Mouse (Mus musculus): ENCODE data around the gene Cacna2d1. TPM values are rescaled to one million over a fixed set of nuclear protein-coding genes. Genes with fewer than 3 reads are reported as not detected.
A peak's percentile ranks its signal among the peaks of the same experiment; 100 is the strongest.

Cacna2d1 gene
- polyA plus RNA-seq, 1 experiment: 0.09 TPM

GRCm38 (mm10) chr5:16326610-16327009 lies 392.1 kb downstream of the Cacna2d1 start:
- Histone ChIP-seq H3K4me3 (ENCODE audit: insufficient read depth, low read length) (no peak overlapping the region), H3K4me1 (ENCODE audit: control insufficient read depth, insufficient read depth, low read length) (no peaks in the 10 kb centered on the region), H3K27ac (ENCODE audit: insufficient read depth, low read depth, low read length) (no peak overlapping the region)
- no peak for TF ChIP-seq CTCF (IDR thresholded peaks at IDR 0.05; ENCODE audit: low read depth, low read length)

GRCm38 (mm10) chr5:16345393-16345792 lies 410.9 kb downstream of the Cacna2d1 start:
- Histone ChIP-seq H3K27ac (ENCODE audit: insufficient read depth, low read depth, low read length) (no peak overlapping the region), H3K4me1 (ENCODE audit: control insufficient read depth, insufficient read depth, low read length) (no peaks in the 10 kb centered on the region), H3K4me3 (ENCODE audit: insufficient read depth, low read length) (no peak overlapping the region)
- TF ChIP-seq CTCF (IDR thresholded peaks at IDR 0.05; ENCODE audit: low read depth, low read length): no peak
- TF ChIP-seq POLR2A (IDR thresholded peaks at IDR 0.05; ENCODE audit: borderline replicate concordance, low read depth, low read length): no peak

- TF ChIP-seq CTCF (IDR thresholded peaks at IDR 0.05; ENCODE audit: low read depth, low read length) (no peak), POLR2A (IDR thresholded peaks at IDR 0.05; ENCODE audit: borderline replicate concordance, low read depth, low read length) (no peak)
- Histone ChIP-seq H3K4me3 (ENCODE audit: insufficient read depth, low read length) (no peak overlapping the region), H3K27ac (ENCODE audit: insufficient read depth, low read depth, low read length) (peak overlapping the region; percentile 34; the same call in 1 of the 2 replicates), H3K4me1 (ENCODE audit: control insufficient read depth, insufficient read depth, low read length) (peaks cover 6% of the 10 kb centered on the region; the same call in 1 of the 2 replicates)
Measured at GRCm38 (mm10) chr5:16355816-16356215, 421.3 kb downstream of the Cacna2d1 start.

DNA sequence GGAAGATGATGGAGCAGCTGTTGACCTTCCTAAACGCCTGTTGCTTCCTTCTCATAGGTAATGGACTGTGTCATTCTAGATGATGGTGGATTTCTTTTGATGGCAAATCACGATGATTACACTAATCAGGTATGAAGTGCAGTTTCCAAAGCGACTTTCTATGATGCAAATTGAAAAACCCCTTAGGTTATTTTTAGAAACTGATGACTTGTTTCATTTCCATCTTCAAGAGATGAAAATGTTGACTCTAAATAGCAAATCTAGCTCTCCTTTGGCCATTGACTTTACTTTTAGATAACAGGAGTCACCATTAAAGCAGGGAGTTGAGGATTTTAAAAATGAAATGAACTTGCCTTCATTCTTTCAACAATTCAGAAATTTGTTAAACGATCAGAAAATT lies 423.2 kb downstream of the Cacna2d1 start:
- Histone ChIP-seq H3K4me3 (ENCODE audit: insufficient read depth, low read length) (no peak overlapping the region), H3K4me1 (ENCODE audit: control insufficient read depth, insufficient read depth, low read length) (peaks cover 6% of the 10 kb centered on the region; the same call in 1 of the 2 replicates), H3K27ac (ENCODE audit: insufficient read depth, low read depth, low read length) (no peak overlapping the region)
- TF ChIP-seq CTCF (IDR thresholded peaks at IDR 0.05; ENCODE audit: low read depth, low read length): no peak
- TF ChIP-seq POLR2A (IDR thresholded peaks at IDR 0.05; ENCODE audit: borderline replicate concordance, low read depth, low read length): no peak

- TF ChIP-seq CTCF (IDR thresholded peaks at IDR 0.05; ENCODE audit: low read depth, low read length): no peak
- Histone ChIP-seq H3K27ac (ENCODE audit: insufficient read depth, low read depth, low read length) (no peak overlapping the region), H3K4me1 (ENCODE audit: control insufficient read depth, insufficient read depth, low read length) (no peaks in the 10 kb centered on the region), H3K4me3 (ENCODE audit: insufficient read depth, low read length) (no peak overlapping the region)
Measured at GRCm38 (mm10) chr5:16362076-16362475, 427.6 kb downstream of the Cacna2d1 start.

DNA sequence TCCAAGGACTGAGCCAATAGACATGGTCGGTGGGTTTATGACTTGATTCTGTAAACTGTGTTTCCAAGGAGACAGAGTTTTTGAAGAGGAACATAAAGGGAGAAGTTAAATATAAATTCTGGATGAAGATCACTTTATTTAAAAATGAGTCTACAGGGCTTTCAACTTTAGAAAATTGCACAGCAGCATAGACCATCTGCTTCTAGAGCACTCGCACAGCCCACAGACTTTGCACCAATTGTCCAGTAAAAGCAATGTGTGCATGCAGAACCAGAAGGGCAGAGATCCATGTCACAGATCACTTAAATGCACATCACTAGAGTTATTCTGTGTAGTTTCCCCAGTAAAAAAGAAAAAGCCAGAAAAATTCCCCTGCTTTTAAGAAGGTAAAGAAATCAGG lies 428.7 kb downstream of the Cacna2d1 start:
- no peak for TF ChIP-seq CTCF (IDR thresholded peaks at IDR 0.05; ENCODE audit: low read depth, low read length)
- TF ChIP-seq POLR2A (IDR thresholded peaks at IDR 0.05; ENCODE audit: borderline replicate concordance, low read depth, low read length): no peak
- H3K4me1 ChIP-seq (ENCODE audit: control insufficient read depth, insufficient read depth, low read length): no peaks in the 10 kb centered on the region
- no peak overlapping the region for H3K27ac ChIP-seq (ENCODE audit: insufficient read depth, low read depth, low read length)
- no peak overlapping the region for H3K4me3 ChIP-seq (ENCODE audit: insufficient read depth, low read length)

- H3K4me1 ChIP-seq (ENCODE audit: control insufficient read depth, insufficient read depth, low read length): no peaks in the 10 kb centered on the region
- H3K27ac ChIP-seq (ENCODE audit: insufficient read depth, low read depth, low read length): no peak overlapping the region
- H3K4me3 ChIP-seq (ENCODE audit: insufficient read depth, low read length): no peak overlapping the region
- TF ChIP-seq POLR2A (IDR thresholded peaks at IDR 0.05; ENCODE audit: borderline replicate concordance, low read depth, low read length) (no peak), CTCF (IDR thresholded peaks at IDR 0.05; ENCODE audit: low read depth, low read length) (no peak)
Measured at GRCm38 (mm10) chr5:16370706-16371105, 436.2 kb downstream of the Cacna2d1 start.

DNA sequence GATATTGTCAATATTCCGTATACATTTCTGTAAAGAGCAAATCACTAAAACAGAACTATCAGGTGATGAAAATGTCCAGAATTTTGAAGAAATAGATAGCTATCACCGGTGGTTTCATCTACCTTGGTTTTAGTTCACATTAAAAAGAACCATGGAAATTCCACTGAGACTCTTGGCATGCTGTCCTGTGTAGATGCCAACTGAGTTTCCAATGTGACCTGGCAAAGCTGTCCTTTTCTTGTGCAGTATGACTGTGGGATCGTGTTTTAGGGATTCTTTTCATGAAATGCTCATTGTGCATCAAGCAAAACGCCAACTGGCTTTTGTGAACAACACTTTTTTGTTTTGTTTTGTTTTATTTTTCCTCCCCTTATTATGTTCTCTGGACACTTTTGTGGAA lies 439.5 kb downstream of the Cacna2d1 start:
- no peaks in the 10 kb centered on the region for H3K4me1 ChIP-seq (ENCODE audit: control insufficient read depth, insufficient read depth, low read length)
- no peak overlapping the region for H3K27ac ChIP-seq (ENCODE audit: insufficient read depth, low read depth, low read length)
- no peak overlapping the region for H3K4me3 ChIP-seq (ENCODE audit: insufficient read depth, low read length)
- no peak for TF ChIP-seq CTCF (IDR thresholded peaks at IDR 0.05; ENCODE audit: low read depth, low read length)

GRCm38 (mm10) chr5:16376329-16376908 lies 441.9 kb downstream of the Cacna2d1 start:
- TF ChIP-seq POLR2A (IDR thresholded peaks at IDR 0.05; ENCODE audit: borderline replicate concordance, low read depth, low read length): no peak
- TF ChIP-seq CTCF (IDR thresholded peaks at IDR 0.05; ENCODE audit: low read depth, low read length): no peak
- H3K4me3 ChIP-seq (ENCODE audit: insufficient read depth, low read length): no peak overlapping the region
- no peak overlapping the region for H3K27ac ChIP-seq (ENCODE audit: insufficient read depth, low read depth, low read length)
- H3K4me1 ChIP-seq (ENCODE audit: control insufficient read depth, insufficient read depth, low read length): no peaks in the 10 kb centered on the region

GRCm38 (mm10) chr5:16410011-16410410 lies 475.5 kb downstream of the Cacna2d1 start:
- Histone ChIP-seq H3K4me3 (ENCODE audit: insufficient read depth, low read length) (no peak overlapping the region), H3K27ac (ENCODE audit: insufficient read depth, low read depth, low read length) (no peak overlapping the region), H3K4me1 (ENCODE audit: control insufficient read depth, insufficient read depth, low read length) (peaks cover 3% of the 10 kb centered on the region; the same call in 1 of the 2 replicates)
- no peak for TF ChIP-seq POLR2A (IDR thresholded peaks at IDR 0.05; ENCODE audit: borderline replicate concordance, low read depth, low read length)
- TF ChIP-seq CTCF (IDR thresholded peaks at IDR 0.05; ENCODE audit: low read depth, low read length): no peak

- Histone ChIP-seq H3K4me3 (ENCODE audit: insufficient read depth, low read length) (no peak overlapping the region), H3K27ac (ENCODE audit: insufficient read depth, low read depth, low read length) (no peak overlapping the region), H3K4me1 (ENCODE audit: control insufficient read depth, insufficient read depth, low read length) (peaks cover 6% of the 10 kb centered on the region)
- no peak for TF ChIP-seq POLR2A (IDR thresholded peaks at IDR 0.05; ENCODE audit: borderline replicate concordance, low read depth, low read length)
- TF ChIP-seq CTCF (IDR thresholded peaks at IDR 0.05; ENCODE audit: low read depth, low read length): no peak
Measured at GRCm38 (mm10) chr5:16414693-16415092, 480.2 kb downstream of the Cacna2d1 start.
